Mouse (Mus musculus) embryo, embryonic 11 days (tissue): ENCODE measurements around the gene Pam.

Experiments used
- DNase-seq: peaks from one replicate; pipeline ENCODE4 v3.0.0-alpha.2; 2015

Gene Pam

DNA sequence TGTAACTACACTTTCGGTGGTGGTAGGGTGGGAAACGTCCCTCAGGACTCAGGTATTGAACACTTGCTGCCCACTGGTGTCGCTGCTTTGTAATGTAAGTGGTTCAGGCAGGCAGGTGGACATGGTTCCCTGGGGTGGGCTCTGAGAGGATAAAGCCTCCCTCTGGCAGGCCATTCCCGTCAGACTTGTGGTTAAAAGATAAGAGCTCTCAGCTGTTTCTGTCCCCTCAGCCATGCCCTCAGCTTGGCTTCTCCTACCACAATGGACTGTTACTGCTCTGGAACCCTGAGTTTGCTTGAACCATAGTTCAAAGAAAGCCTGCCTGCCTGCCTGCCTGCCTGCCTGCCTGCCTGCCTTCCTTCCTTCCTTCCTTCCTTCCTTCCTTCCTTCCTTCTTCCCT lies 341.1 kb downstream of the Pam start:
- DNase-seq, result no peak

- DNase-seq, result no peak
Observed at GRCm38 (mm10) chr1:97753216-97753615, 342.2 kb downstream of the Pam start.

GRCm38 (mm10) chr1:97748163-97748562 lies 347.3 kb downstream of the Pam start:
- DNase-seq, result no peak

DNA sequence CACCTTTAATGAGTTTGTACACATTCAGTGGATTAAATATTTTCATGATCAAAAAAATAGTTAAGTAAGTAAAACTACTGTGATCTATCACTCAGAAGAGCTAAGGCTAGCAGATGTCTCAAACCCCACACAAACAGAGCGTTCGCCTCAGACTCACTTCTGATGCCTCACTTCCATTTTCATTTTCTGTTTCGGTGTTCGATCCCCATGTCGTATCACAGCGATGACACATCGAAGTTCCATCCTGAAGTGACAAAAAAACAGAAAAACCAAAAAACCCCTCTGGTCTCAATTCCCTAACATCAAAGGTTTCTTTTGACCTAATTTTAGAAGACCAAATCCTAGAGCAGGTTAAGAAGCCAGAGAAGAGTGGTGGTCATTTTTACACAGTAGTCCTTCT lies 349.2 kb downstream of the Pam start:
- no peak for DNase-seq

- no peak for DNase-seq
Observed at GRCm38 (mm10) chr1:97745712-97746111, 349.7 kb downstream of the Pam start.
